Mouse (Mus musculus): Measurements from ENCODE around the gene Orai2.
A peak's percentile ranks its signal among the peaks of the same experiment; 100 is the strongest.
"Not testable (repeated sequence)": the region's sequence is repeated elsewhere in the genome, so short reads cannot be mapped to it uniquely, and the experiment has no call there.

The Orai2 gene

GRCm38 (mm10) chr5:136172939-136173338 is 2.4 kb upstream of the Orai2 start:
- DNase-seq, result no peak

GRCm38 (mm10) chr5:136171363-136172341 is 1.1 kb upstream of the Orai2 start:
- peak in 1 of 2 experiments; percentile 15 for DNase-seq

DNA sequence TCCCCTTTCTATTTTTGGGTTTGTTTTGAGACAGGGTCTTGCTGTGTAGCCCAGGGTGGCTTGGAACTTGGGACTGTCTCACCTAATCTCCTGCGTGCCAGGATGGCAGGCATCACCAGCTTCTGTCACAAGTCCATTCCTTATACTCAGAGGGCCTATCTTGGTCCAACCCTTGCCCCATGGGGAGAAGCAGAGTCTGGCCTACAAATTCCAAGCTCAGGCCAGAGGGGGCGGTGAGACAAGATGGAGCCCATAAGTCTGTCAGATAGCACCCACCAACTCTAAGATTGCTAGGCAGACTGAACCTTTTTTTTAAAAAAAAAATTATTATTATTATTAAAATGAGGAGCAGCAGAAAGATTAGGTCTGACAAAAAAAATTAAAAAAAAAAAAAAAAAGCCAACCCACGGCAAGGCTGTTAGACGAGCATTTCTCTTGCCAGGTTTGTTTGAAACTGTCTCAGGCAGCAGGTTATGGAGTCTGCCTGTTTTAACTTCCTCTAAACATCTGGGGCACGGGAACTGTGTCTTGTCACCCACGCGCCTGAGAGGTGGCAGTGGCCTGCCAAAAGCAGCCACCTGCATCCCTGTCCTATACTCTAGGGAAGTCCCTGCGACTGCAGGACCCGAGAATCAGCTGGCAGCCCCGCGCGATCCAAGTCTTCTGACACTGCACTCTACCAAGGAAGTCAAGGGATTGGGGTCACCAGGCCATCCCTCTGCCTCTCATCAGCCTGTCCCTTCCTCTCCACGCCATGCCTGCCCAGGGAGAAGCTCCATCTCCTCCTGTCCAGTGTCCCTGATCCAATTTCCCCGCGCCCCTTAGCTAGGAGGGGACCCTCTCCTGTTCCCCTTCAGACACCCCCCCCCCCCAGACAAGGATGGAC is 644 bp downstream of the Orai2 start:
- DNase-seq, result peak; percentile 65 to 66

DNA sequence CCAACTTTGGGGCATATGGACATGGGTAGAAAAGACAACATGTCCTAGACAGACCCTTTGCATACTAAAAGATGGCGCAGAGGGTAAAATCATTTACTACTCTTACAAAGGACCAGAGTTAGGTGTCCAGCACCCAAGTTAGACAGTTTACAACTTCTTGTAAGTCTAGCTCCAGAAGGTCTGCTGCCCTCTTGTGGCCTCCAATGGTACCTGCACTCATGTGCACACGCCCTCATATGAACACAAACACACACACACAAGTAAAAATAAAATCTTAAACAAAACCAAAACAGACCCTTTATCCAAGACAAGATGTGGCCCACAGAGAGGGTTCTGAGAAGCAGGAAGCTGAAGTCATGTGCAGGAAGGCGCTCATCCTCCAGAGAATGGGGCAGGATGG is 2.4 kb downstream of the Orai2 start:
- DNase-seq, result no peak

- no peak for DNase-seq
These were observed 3.2 kb downstream of the Orai2 start for GRCm38 (mm10) chr5:136167296-136167695.

GRCm38 (mm10) chr5:136165246-136165645 is 5.3 kb downstream of the Orai2 start:
- DNase-seq, result peak; percentile 42 to 55

- peak; percentile 67 to 75 for DNase-seq
These were observed 6.6 kb downstream of the Orai2 start for GRCm38 (mm10) chr5:136163807-136164474.

- DNase-seq, result not testable (repeated sequence)
These were observed 10.4 kb downstream of the Orai2 start for GRCm38 (mm10) chr5:136160084-136160483.

- no peak for DNase-seq
These were observed 15.1 kb downstream of the Orai2 start for GRCm38 (mm10) chr5:136155399-136155798.

- DNase-seq, result no peak
These were observed 18.1 kb downstream of the Orai2 start for GRCm38 (mm10) chr5:136152365-136152764.

GRCm38 (mm10) chr5:136149134-136149576 is 21.4 kb downstream of the Orai2 start:
- not testable (repeated sequence) for DNase-seq

DNA sequence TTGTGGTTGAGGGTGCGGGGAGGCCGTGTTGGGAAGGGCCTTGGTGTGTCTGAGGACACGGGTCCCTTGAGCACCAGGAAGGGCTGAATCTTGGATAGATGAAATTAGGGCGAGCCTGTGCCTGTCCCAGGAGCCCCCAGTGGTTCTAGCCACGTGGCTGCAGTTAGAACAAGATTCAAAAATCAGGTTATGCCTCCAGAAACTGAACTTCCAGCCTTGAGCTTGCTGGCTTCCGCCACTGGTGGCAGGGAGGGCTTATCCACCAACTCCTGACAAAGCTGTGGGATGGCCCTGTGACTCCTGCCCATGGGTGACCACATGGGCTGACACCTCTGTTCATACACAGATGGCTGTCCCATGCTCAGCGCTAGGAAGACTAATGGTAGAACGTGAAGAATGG is 22.8 kb downstream of the Orai2 start:
- DNase-seq, result no peak

DNA sequence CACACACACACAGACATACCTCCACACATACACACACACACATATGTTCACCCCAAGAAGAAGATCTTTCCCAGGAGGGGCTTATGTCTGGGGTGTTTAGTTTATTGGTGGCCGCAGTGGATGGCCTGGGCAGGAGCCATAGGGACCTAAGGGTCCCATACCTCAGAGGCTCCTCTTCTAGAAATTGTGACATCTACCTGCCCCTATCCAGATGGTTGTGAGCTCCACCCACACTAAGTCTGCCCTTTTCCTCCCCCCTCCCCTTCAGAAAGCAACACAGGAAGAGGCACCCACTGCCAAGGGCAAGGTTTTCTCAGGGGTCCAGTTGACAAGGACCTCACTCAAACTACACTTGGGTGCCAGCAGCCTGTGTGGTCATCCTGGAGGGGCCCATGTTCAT is 23.6 kb downstream of the Orai2 start:
- DNase-seq, result no peak

- DNase-seq, result no peak
These were observed 25.7 kb downstream of the Orai2 start for GRCm38 (mm10) chr5:136144606-136145430.

DNA sequence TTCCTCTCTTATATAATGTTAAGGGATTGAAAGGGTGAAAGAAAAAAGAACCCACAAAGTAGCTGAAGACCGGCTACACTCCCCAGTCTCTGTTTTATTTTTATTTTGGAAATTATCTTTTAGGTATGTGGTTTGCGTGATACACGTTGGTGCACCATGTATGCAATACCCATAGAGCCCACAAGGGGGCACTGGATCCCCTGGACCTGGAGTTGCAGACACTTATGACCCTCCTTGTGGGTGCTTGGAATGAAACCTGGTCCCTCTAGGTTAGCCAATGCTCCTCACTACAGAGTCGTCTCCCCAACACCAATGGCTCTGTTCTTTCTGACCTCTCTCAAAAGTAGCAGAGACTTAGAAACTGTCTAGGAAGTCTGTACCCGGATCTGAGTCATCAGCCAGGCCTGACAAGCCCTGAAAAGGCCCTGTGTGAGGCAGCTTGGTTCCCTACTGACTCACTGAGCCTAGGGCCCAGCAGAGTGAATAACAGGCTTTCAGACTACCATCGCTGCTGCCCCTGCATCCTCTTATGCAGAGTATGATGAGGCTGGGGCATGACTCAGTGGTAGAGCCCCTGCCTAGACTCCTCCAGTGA is 27.3 kb downstream of the Orai2 start:
- peak in 1 of 2 experiments; percentile 38 for DNase-seq

- DNase-seq, result no peak
These were observed 27.8 kb downstream of the Orai2 start for GRCm38 (mm10) chr5:136142746-136143145.

GRCm38 (mm10) chr5:136140057-136140482 is 30.4 kb downstream of the Orai2 start:
- peak; percentile 51 to 65 for DNase-seq

- DNase-seq, result no peak
These were observed 31.1 kb downstream of the Orai2 start for GRCm38 (mm10) chr5:136139393-136139792.

DNA sequence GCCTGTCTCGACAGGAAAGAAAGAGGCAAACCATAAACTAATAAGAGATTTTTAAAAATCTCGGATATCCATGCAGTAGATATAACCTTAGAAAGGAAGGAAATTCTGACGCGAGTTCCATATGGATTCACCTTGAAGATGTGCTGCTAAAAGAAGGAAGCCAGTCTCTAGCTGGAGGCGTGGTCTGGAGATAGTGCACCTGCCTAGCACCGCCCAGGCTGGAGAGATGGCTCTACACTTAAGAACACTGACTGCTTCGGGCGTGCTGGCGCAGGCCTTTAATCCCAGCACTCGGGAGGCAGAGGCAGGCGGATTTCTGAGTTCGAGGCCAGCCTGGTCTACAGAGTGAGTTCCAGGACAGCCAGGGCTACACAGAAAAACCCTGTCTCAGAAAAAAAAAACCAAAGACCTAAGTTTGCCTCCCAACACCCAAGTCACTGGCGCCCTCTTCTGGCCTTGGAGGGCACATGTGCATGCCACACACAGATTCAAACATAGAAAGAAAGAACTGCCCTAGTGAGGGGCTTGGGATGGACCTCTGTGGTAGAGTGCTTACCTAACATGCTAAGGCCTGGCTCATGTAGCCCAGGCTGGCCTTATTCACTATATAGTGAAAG is 32.7 kb downstream of the Orai2 start:
- peak; percentile 43 to 75 for DNase-seq

- no peak for DNase-seq
These were observed 34.1 kb downstream of the Orai2 start for GRCm38 (mm10) chr5:136136292-136136990.
